Mouse (Mus musculus) cerebellum, adult 2 months (tissue): ENCODE results near the gene AC141477.1.

ENCODE experiments used
- CTCF ChIP-seq: fragments of 200-500 bp; IDR thresholded peaks from 2 replicates; pipeline ENCODE4 v1.5.1; 2011; ENCODE audit warnings: low read depth, mild to moderate bottlenecking, control low read depth, low read length, moderate library complexity, borderline replicate concordance; ENCODE audit not compliant: insufficient read depth
- POLR2A ChIP-seq: fragments of 200-500 bp; IDR thresholded peaks from 2 replicates; pipeline ENCODE4 v1.6.1; 2011; ENCODE audit warnings: low read length, control low read depth, borderline replicate concordance; ENCODE audit not compliant: insufficient read depth

DNA sequence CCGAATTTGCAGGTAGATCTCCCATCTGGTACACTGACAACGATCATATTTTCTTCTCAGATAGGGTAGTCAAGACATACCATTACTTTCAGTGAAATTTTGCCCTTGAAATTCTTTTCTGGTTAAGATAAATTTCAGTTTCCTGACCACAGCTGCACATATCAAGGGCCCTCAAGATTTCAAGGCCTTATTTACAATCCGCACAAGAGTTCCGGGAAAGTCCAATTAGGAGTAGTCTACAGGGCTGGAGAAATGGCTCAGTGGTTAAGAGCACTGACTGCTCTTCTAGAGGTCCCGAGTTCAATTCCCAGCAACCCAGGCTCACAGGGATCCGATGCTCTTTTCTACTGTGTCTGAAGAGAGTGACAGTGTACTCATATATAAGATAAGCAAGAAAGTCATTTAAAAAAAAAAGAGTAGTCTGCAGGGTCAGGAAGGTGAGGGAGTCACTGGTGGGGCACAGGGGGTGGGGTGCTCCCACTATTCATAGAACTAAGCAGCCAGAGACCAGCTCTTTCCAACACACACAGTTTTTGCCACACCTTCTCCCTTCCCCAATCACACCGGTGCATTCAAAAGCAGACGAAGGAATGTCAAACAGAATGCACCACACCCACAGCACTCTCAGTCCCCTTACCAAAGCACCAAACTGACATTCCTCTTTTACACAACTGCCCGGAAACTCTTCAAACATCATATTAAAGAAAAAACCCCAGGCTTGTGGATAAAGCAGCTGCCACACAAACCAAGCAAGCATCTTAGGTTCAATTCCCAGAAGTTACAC is 945 bp downstream of the AC141477.1 start:
- no peak for TF ChIP-seq CTCF
- TF ChIP-seq POLR2A: no peak
